ENCODE assay signal across 18 mouse cellular contexts in genomic region chr11:97103163-97104090, GRCm38 (mm10). TPM values are rescaled to one million over a fixed set of nuclear protein-coding genes. Genes with fewer than 3 reads are reported as not detected.
"Had no signal": no experiment of that assay in that cellular context is flagged by ENCODE, and none has a peak within 500 bp of the region (broad histone marks: within the 10 kb centered on the region; RNA-seq: fewer than 3 reads in every experiment).

No protein-coding gene starts in this region.

- H3K36me3 ChIP-seq: liver, embryonic 15.5 days; midbrain, embryonic 13.5 days; neural tube, embryonic 15.5 days had no signal

- H3K4me1 ChIP-seq: liver, embryonic 15.5 days; midbrain, embryonic 13.5 days; neural tube, embryonic 15.5 days had no signal

- DNase-seq: kidney, adult 9 months; kidney, postnatal 36 days; left cerebral cortex, postnatal 4 days; lung, adult 2 months; lung, postnatal 4 days; right cerebral cortex, adult 18-20 months; thymus, postnatal 4 days had no signal

- H3K4me3 ChIP-seq: layer of hippocampus, adult 2 months; liver, embryonic 15.5 days; midbrain, embryonic 13.5 days; myocyte; neural tube, embryonic 15.5 days had no signal

- H3K27ac ChIP-seq: kidney, postnatal 0 days; layer of hippocampus, adult 2 months; liver, embryonic 15.5 days; midbrain, embryonic 13.5 days; neural tube, embryonic 15.5 days; stomach, postnatal 0 days had no signal

- ATAC-seq: intestine, postnatal 0 days; lung, postnatal 0 days; midbrain, embryonic 13.5 days had no signal

- H3K9me3 ChIP-seq: liver, embryonic 15.5 days; midbrain, embryonic 13.5 days; neural tube, embryonic 15.5 days had no signal

RNA-seq across cellular contexts. Expression of gene Tbx21, which starts 11.7 kb away (rescaled TPM):
- total RNA-seq: left cerebral cortex, postnatal 10 days had no signal
- polyA plus RNA-seq: kidney, postnatal 0 days; liver, embryonic 11.5 days; myocyte had no signal
